Mouse (Mus musculus): Measurements from ENCODE around the gene Adap2.

Adap2 gene

GRCm38 (mm10) chr11:80159018-80159417 is 5.1 kb downstream of the Adap2 start:
- 85% methylated on average over 7 of the region's 7 CpGs for WGBS

DNA sequence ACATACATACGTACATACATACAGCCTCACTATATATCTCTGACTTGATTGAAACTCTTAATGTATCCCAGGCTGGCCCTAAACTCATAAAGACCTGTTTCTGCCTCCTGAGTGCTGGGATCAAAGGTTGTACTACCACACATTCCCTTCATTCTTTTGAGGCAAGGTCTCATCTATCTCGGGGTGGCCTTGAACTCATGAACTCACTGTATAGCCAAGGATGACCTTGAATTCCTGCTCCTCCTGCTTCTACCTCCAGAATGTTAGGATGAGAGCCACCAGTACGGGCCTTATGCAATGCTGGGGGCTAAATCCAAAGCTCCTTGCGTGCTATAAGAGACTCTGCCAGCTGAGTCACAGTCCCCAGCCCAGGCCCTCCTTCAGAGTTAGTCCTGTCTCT is 7.1 kb downstream of the Adap2 start:
- WGBS = 90% methylated on average over 4 of the region's 4 CpGs

DNA sequence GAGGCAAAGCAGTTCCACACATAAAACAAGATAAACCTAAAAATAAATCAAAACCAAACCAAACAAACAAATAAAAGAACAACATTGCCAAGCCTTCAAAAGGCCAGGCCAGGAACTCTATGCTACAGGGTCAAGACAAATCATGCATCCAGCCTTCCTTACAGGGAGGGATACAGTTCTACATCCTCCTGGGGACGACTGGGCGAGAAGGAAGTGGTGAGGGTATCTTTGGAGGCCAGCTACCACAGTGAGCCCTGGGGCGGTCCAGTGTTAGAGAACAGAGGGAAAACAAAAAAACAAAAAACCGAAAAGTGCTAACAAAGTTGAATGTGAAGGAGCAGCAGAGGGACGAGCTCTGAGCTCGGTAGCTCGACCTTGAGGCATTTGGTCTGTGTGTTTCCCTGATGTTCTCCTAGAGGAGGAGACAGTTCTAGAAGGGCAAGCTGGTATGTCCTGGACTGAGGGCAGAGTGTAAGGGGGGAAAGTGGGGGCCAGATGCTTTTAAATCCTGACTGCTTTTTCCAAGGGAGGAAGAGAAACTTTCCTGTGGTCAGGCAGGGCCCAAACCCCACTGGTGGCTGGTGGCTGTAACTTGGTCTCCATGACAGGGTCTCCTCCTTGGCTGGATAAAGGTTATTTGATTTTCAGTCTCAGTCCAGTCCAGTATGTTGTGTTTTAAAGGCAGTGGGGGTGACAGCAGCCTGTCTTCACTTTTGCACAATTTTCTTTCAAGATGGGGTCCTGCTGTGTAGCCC is 9.6 kb downstream of the Adap2 start:
- 73% methylated on average over 7 of the region's 7 CpGs for WGBS

GRCm38 (mm10) chr11:80164224-80164623 is 10.3 kb downstream of the Adap2 start:
- WGBS = 59% methylated on average over 2 of the region's 2 CpGs

- 87% methylated on average over 9 of the region's 9 CpGs for WGBS
These were observed 14.2 kb downstream of the Adap2 start for GRCm38 (mm10) chr11:80168121-80168520.

DNA sequence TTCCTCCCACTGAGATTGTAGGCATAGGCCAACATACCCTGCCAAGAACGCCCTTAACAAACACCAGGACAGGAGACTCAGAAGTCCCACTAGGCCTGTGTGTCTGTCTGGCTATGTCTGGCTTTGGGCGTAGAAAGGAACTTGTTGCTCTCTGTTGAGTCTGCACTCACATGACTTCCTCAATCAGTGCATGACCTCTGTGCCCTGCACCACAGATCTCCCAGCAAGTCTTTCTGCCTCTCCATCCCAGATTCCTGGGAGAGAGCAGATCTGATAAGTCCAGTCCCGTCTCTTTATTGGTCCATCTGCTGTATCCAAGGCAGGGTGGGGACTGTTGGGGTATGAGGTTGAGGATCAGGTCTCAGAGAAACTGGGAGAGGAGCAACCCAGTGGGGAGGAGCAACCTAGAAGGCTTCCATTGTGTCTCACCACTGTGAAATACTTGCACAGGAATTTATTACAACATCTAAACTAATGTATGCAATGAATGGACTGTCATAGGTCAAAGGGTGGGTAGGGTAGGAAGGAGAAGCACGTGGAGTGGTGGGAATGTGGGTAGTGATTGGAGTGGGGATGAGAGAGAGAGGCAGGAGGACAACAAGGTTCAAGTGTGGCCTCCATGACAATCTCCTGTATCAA is 14.8 kb downstream of the Adap2 start:
- 76% methylated on average over 4 of the region's 4 CpGs for WGBS

DNA sequence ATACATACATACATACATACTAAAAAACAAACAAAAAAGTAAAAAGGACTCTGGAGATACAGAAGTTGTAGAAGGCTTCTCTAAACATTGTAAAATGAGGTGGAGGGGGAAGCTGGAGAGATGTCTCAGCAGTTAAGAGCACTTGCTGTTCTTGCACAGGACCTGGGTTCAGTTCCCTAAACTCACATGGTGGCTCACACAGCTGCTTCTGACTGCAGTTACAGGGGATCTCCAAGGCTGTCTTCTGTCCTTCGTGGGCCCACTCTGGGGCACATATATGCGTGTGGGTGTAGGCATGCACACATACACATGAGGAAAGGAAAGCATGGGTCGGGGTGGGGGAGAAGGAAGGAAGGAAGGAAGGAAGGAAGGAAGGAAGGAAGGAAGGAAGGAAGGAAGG is 15.7 kb downstream of the Adap2 start:
- 89% methylated on average over 3 of the region's 3 CpGs for WGBS

DNA sequence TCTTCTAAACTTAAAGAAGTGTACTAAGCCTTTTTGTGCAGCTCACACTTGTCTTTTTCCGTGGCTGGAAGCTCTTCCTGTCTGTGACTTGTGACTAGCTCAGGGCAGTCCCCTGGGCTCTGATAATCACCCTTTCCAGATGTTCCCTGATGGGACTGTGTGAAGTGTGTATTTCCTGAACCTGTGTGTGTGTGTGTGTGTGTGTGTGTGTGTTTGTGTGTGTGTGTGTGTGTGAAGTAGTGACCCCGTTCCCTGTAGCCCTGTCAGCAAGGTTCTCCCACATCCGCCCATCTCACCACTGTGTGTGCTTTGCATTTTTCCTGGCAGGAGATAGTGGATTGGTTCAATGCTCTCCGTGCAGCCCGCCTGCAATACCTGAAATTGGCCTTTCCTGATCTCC is 16.4 kb downstream of the Adap2 start:
- WGBS = 83% methylated on average over 5 of the region's 5 CpGs

DNA sequence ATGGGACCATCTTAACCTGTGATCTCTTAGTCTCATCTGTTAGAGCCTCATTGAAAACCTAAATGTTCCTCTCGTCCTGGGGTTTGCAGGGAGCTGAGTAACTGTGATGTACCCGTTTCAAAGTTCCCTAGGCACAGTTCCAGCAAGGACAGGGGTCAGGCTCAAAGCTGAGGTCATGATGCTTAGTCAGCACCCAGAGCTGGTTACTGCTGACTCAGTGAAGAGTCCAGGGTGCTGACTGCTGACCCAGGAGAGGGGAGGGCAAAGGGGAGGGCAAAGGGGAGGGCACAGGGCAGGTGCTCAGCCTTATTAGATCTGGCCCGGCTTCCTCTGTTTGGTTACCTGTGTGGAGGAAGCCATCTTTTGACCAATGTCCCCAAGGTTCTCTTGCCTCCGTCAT is 18.0 kb downstream of the Adap2 start:
- WGBS = 77% methylated on average over 4 of the region's 4 CpGs

GRCm38 (mm10) chr11:80173963-80174670 is 20.2 kb downstream of the Adap2 start:
- WGBS = 73% methylated on average over 11 of the region's 11 CpGs

GRCm38 (mm10) chr11:80176911-80177895 is 23.3 kb downstream of the Adap2 start:
- 69% methylated on average over 11 of the region's 11 CpGs for WGBS

- 80% methylated on average over 8 of the region's 8 CpGs for WGBS
These were observed 24.4 kb downstream of the Adap2 start for GRCm38 (mm10) chr11:80178316-80178715.

DNA sequence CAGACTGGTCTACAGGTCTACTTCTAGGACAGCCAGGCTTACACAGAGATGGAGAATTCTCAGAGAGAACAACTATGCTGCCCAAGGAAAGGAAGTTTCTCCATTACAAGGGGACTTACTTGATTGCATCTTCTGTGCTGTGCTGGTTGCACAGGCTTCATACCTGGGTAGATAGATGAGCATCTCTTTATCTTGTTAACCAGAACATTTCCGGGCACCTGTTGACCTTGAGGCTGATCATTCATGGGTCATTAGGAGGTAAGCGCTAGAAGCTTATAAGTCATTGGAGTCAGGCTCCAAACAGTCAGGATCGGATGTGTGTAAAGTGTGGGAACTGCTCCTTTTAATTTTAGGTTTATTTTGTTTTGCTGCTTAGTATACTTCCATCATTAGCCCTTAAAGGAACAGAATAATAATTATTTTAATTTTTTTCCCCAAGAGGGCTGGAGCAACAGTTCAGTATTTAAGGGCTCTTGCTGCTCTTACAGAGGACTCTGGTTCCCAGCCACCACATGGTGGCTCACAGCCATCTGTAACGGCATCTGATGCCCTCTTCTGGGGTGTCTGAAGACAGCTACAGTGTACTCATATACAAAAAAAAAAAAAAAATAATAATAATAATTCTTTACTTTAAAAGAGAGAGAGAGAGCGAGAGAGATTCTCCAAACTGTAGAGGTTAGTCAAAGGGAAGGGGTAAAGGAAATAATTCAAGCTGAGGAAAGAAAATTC is 27.3 kb downstream of the Adap2 start:
- 76% methylated on average over 5 of the region's 5 CpGs for WGBS

DNA sequence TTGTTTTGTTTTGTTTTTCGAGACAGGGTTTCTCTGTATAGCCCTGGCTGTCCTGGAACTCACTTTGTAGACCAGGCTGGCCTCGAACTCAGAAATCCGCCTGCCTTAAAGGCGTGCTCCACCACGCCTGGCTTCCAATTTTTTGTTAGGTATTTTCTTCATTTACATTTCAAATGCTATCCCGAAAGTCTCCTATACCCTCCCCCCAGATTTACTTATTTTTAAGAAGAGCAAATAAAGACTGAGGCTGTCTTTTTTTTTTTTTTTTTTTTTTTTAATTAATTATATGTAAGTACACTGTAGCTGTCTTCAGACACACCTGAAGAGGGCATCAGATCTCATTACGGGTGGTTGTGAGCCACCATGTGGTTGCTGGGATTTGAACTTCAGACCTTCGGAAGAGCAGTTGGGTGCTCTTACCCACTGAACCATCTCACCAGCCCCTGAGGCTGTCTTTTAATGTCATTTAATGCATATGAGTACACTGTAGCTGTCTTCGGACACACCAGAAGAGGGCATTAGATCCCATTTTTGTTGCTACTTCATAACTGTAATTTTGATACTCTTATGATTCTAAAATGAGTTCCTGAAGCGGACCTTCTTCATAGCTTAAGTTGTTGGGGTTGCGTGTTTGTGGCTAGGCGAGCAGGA is 29.3 kb downstream of the Adap2 start:
- WGBS = 41% methylated on average over 12 of the region's 12 CpGs

DNA sequence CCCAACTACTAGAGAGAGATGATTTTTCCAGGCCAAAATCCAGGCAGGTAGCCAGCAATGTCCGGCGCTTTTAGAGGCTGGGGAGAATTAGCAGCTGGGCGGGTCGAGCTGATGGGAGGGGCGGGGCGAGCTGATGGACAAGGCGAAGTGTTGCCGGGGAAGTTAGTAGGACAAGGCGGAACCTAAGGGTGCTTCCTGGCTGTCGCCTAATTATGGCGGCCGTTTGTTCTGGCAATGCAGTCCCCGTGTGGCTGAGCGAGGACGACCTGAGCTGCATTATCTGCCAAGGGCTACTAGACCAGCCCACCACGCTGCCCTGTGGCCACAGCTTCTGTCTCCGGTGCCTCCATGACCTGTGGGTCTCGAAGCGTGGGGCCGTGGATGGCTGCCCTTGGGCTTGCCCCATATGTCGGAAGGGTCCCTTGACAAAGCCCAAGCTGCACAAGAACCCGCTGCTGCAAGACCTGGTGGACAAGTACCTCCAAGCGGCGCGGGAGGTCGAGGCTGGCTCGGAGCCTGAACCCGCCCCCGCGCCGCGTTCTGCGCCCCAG is 29.9 kb downstream of the Adap2 start, which contains the start of gene Rnf135:
Gene Rnf135 (plus strand): TSS at position 147 of the 551 bp plus-strand sequence.
- WGBS = 2% methylated on average over 33 of the region's 33 CpGs

- 81% methylated on average over 6 of the region's 6 CpGs for WGBS
These were observed 30.7 kb downstream of the Adap2 start for GRCm38 (mm10) chr11:80184531-80185071.

DNA sequence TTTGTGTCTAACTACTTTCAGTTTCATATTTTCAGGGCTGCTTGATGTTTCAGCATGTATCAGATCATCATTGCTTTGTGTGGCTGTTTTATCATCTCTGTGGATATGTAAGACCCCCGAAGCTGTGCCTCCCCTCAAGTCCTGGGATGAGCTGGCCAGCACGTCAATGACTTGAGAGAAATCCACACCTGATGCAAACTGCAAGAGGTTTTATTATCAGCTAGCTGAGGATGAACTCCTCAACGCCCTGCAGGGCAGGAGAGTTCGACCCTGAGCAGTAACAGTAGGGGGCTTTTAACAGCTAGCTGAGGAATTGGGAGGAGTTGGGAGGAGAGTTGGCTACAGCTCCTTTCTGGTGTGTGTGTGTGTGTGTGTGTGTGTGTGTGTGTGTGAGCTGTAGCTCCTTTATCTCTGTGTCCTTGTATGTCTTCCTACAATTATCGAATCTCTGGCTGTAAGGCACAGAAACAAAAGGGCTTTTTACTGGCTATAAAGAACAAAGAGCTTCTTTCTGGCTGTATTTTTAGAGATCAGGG is 31.6 kb downstream of the Adap2 start:
- WGBS = 64% methylated on average over 5 of the region's 5 CpGs

GRCm38 (mm10) chr11:80190280-80190679 is 36.4 kb downstream of the Adap2 start:
- 86% methylated on average over 4 of the region's 4 CpGs for WGBS

DNA sequence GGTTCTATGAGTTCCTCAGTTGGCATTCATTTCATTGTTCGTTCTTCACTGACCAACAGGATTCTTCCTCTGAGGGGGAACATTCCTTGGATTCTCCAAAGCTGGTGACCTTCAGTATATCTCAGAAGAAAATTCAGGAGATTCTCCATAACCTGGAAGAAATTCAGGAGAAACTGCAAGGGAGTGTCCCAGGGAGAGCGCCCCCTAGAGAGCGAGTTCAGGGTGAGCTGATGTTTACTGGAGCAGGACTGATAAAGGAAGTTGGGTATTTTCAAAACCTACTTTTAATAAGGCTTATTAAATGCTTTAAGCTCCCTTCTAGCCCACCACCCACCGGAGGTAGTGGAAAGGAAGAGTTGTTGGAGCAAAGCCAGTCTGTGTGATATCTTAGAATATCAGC is 39.9 kb downstream of the Adap2 start:
- 73% methylated on average over 4 of the region's 4 CpGs for WGBS
